Mouse (Mus musculus) G1E-ER4 (cell line): ENCODE data around the gene Smug1. TPM values are rescaled to one million over a fixed set of nuclear protein-coding genes. Genes with fewer than 3 reads are reported as not detected.

Source experiments
- GATA1 ChIP-seq: IDR thresholded peaks from one replicate; pipeline ENCODE4 v1.8.0; 2012; ENCODE audit warnings: low read length, inconsistent platforms
- polyA plus RNA-seq: library from polyadenylated mRNA; stranded (reverse); fragments of >175 nt; gene quantifications from 2 replicates; pipeline ENCODE4 v1.2.3, GENCODE M21; 2012

Smug1 gene
- polyA plus RNA-seq, 1 experiment, result 5.6 TPM

- no peak for TF ChIP-seq GATA1
These were observed 36.2 kb downstream of the Smug1 start for GRCm38 (mm10) chr15:103130729-103131128.

DNA sequence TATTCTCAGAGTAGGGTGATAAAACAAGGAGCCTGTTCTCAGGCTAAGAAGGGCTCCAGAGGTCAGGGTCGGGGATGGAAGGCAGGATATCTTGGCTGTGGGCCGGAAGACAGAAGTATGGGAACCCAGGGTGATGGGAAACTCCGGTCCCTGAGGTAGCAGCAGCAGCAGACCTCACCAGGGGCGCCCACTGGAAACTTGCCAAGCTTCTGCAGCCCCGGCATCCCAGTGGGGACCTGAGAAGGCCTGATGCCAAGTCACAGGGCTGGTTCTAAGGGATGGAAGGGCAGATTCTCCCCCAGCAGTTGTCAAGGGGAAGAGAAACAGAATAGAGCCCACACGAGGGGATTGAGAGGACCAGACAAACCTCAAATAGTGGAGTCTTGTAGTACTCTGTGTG lies 37.6 kb downstream of the Smug1 start:
- no peak for TF ChIP-seq GATA1

GRCm38 (mm10) chr15:103128056-103128833 lies 38.6 kb downstream of the Smug1 start:
- no peak for TF ChIP-seq GATA1

GRCm38 (mm10) chr15:103125982-103126381 lies 40.9 kb downstream of the Smug1 start:
- no peak for TF ChIP-seq GATA1

GRCm38 (mm10) chr15:103124254-103124653 lies 42.6 kb downstream of the Smug1 start:
- no peak for TF ChIP-seq GATA1

DNA sequence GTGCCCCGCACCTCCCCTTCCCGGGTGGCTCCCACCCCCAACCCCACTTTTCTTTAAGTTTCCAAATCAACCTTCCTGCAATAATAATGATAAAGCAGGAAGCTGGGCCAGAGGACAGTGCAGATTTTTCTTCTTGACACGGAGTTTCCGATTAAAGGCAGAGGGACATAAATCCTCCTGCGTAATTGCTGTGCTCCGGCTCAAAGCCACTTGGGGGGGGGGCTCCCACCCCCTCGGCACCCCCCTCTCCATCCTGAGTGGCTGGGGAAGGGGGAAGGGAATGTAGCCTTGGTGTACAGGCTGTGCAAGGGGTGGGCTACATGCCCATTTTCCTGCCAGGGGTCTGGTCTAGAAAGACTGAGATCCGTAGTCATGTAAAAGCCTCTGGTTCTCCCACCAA lies 43.5 kb downstream of the Smug1 start:
- no peak for TF ChIP-seq GATA1

DNA sequence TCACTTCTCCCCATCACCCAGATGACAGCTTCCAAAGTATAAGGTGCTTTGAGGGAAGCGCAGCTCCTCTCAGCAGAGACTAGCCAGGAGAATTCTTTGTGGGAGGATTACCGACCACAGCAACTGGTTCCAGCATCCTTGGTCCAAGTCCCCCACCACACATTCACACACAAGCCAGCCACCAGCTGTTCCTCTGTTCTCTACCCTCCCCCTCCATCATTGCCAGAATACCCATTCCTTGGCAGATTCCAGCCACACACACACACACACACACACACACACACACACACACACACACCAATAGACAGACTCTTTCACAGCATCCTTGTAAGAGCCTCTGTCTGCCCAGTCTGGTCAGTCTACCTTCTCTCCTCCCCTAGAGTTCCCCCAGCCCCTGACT lies 44.5 kb downstream of the Smug1 start:
- TF ChIP-seq GATA1, result no peak

GRCm38 (mm10) chr15:103121416-103121815 lies 45.5 kb downstream of the Smug1 start:
- no peak for TF ChIP-seq GATA1

- no peak for TF ChIP-seq GATA1
These were observed 46.3 kb downstream of the Smug1 start for GRCm38 (mm10) chr15:103120594-103120993.

DNA sequence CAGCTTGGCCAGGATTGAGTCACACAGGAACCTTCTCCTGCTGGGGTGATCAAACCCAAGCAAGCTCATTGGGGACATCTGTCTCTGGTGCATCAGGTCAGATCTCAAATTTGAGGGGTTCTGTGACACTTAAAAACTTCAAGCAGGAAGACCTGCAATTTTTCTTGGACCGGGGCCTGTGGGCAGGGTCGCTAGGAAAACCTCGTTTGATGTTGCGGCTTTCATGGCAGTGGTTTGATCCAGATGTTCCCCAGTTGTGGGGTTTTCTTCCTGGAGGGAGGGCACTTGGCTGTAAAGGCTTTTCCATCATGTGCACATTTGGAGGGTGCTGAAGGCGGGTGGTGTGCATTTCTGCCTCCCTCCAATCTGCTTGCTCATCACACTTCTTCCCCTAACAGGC lies 51.2 kb downstream of the Smug1 start:
- no peak for TF ChIP-seq GATA1

GRCm38 (mm10) chr15:103115256-103115655 lies 51.6 kb downstream of the Smug1 start:
- TF ChIP-seq GATA1, result no peak

- TF ChIP-seq GATA1, result no peak
These were observed 53.8 kb downstream of the Smug1 start for GRCm38 (mm10) chr15:103113077-103113476.

DNA sequence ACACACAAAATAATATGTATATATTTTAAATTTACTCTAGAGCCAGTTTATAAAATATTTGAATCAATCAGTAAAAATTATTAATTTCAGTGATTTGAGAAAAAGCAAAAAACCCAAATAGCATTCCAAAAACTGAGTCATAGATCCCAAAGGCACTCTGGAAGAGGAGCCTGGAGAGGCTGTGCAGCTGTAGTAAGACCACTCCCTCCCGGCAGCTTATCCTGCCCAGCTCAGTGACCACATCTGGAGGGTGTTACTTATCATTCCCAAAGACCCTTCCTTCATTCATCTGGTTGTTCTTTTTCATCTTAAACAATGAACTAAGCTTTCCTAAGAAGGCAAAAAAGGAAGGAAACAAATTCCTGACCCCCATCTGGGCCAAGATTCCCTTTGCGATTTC lies 54.6 kb downstream of the Smug1 start:
- no peak for TF ChIP-seq GATA1

DNA sequence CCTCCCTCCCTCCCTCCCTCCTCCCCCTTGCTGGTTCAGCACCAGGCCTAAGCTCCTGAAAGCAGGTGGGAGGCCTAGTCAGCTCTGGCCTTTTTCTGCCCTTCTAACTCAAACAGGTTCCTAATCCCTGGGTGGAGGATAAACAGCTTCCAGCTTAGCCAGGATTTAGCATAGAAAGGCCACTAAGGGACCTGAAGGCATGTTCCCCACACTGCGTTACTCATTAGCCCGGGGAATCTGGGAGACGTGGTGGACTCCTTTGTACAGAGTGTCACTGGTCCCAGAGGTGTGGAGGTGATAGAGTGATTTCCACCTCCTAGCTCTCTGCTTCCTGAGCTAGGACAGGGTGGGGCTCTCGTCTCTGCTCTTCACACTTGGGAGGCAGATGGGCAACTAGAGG lies 57.0 kb downstream of the Smug1 start:
- no peak for TF ChIP-seq GATA1

DNA sequence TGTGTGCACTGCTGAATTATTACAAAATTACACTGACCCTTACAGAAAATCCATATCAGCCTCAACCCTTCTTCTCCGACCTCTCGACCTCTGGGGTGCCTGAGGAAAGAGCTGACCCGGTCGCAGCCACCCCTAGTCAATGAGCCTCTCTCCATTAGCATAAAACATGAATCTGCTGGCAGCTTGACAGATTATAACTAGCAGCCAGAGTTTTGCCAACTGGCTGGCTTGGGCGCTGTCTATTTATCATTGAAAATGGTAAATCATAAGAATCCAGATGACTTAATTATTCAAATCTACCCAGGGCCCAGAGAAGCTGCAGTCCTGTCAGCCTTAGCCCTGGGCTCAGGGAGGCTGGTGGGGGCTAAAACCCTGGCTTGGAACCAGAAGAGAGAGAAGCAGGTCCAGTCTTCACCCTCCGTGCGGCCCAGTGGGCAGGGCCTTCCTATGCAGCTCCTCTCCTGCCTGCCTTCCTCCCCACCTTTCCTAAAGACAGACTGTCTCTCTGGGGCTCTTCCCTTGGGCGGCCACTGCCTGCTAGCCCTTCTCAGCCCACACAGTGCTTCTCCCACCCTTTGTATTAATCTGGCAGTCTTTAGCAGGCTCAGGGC lies 58.7 kb downstream of the Smug1 start:
- TF ChIP-seq GATA1, result no peak

DNA sequence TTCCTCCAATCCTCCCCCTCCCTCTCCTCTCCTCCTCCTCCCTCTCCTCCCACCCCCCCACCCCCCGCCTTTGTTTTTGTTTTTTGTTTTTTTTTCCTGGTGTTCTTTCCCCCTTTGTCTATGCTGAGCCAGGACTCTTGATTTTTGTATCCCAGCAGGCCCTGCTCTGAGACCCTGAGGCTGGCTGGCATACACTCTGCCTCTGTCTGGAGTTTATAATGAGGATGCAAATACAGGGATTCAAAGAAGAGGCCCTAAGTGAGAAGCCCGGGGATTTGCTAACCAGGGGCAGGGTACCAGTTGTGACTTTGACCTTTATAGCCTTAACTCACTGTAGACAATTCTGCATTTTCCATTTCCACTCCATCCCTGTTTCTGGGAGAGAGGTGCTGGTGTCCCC lies 60.7 kb downstream of the Smug1 start:
- no peak for TF ChIP-seq GATA1

Other genes with a start within 250 kb of the Smug1 start
- not detected in 2 replicates for gene Hoxc13, start 246.0 kb downstream of the Smug1 start, polyA plus RNA-seq
- not detected in 2 replicates for gene Hoxc12, start 230.3 kb downstream of the Smug1 start, polyA plus RNA-seq
- gene Hoxc11, start 212.7 kb downstream of the Smug1 start, polyA plus RNA-seq, result not detected in 2 replicates
- gene Hoxc10, start 200.3 kb downstream of the Smug1 start, polyA plus RNA-seq, result 0.51 and 0.72 TPM in 2 replicates
- gene Hoxc5, start 199.6 kb downstream of the Smug1 start, polyA plus RNA-seq, result 13.8 and 14.7 TPM in 2 replicates
- gene Hoxc9, start 190.7 kb downstream of the Smug1 start, polyA plus RNA-seq, result 6.3 and 8.3 TPM in 2 replicates
- gene Hoxc8, start 176.5 kb downstream of the Smug1 start, polyA plus RNA-seq, result 3.7 and 3.8 TPM in 2 replicates
- 11.7 and 12.7 TPM in 2 replicates for gene Hoxc6, start 168.8 kb downstream of the Smug1 start, polyA plus RNA-seq
- gene Hoxc4, start 148.2 kb downstream of the Smug1 start, polyA plus RNA-seq, result 65.2 and 89.1 TPM in 2 replicates
- 3.1 and 4.0 TPM in 2 replicates for gene Cbx5, start 72.7 kb upstream of the Smug1 start, polyA plus RNA-seq
- 83.3 and 173 TPM in 2 replicates for gene Hnrnpa1, start 73.3 kb upstream of the Smug1 start, polyA plus RNA-seq
- gene Nfe2, start 91.3 kb upstream of the Smug1 start, polyA plus RNA-seq, result 147 and 163 TPM in 2 replicates
- gene Copz1, start 105.6 kb upstream of the Smug1 start, polyA plus RNA-seq, result 80.1 and 98.2 TPM in 2 replicates
- gene Gpr84, start 143.5 kb upstream of the Smug1 start, polyA plus RNA-seq, result 0.04 TPM in 1 of 2 replicates, not detected in the other
- 557 and 673 TPM in 2 replicates for gene Zfp385a, start 173.0 kb upstream of the Smug1 start, polyA plus RNA-seq
- gene Itga5, start 199.7 kb upstream of the Smug1 start, polyA plus RNA-seq, result not detected in 2 replicates